Mouse (Mus musculus) hindbrain, embryonic 14.5 days (tissue): ENCODE data around the gene Gm28374. TPM values are rescaled to one million over a fixed set of nuclear protein-coding genes. Genes with fewer than 3 reads are reported as not detected.
"Not testable (repeated sequence)": the region's sequence is repeated elsewhere in the genome, so short reads cannot be mapped to it uniquely, and the experiment has no call there.

Experiments
- ATAC-seq: fragments of 200-750 bp; cut with Nextera tagmentation; 2 replicates; pipeline ENCODE4 v1.8.0; 2017; ENCODE audit warnings: moderate number of reproducible peaks, mild to moderate bottlenecking, moderate TSS enrichment, moderate library complexity; ENCODE audit not compliant: low FRiP score
- DNase-seq: peaks from one replicate; pipeline ENCODE4 v3.0.0-alpha.2; 2015; ENCODE audit warnings: low spot score
- H3K27ac ChIP-seq: fragments of 300-500 bp; sonication (generic); 2 replicates; pipeline ENCODE4 v1.5.1; 2014; ENCODE audit warnings: mild to moderate bottlenecking, moderate library complexity
- H3K27me3 ChIP-seq: fragments of 300-500 bp; sonication (generic); 2 replicates; pipeline ENCODE4 v1.6.1; 2014; ENCODE audit warnings: mild to moderate bottlenecking, low read length, mixed read lengths; ENCODE audit not compliant: control insufficient read depth, insufficient read depth
- H3K36me3 ChIP-seq: fragments of 300-500 bp; sonication (generic); replicated peaks from 2 replicates; pipeline ENCODE4 v1.6.1; 2014; ENCODE audit not compliant: control insufficient read depth, insufficient read depth
- H3K4me1 ChIP-seq: fragments of 300-500 bp; sonication (generic); replicated peaks from 2 replicates; pipeline ENCODE4 v1.6.1; 2014; ENCODE audit warnings: antibody characterized with exemption, low read length, mixed read lengths; ENCODE audit not compliant: control insufficient read depth, insufficient read depth
- H3K4me2 ChIP-seq: fragments of 300-500 bp; sonication (generic); replicated peaks from 2 replicates; pipeline ENCODE4 v1.6.1; 2014; ENCODE audit warnings: mild to moderate bottlenecking, moderate library complexity
- H3K4me3 ChIP-seq: fragments of 300-500 bp; sonication (generic); replicated peaks from 2 replicates; pipeline ENCODE4 v1.5.1; 2014; ENCODE audit warnings: mild to moderate bottlenecking, low read length
- H3K9ac ChIP-seq: fragments of 300-500 bp; sonication (generic); 2 replicates; pipeline ENCODE4 v1.6.1; 2014
- H3K9me3 ChIP-seq: fragments of 300-500 bp; sonication (generic); 2 replicates; pipeline ENCODE4 v1.6.1; 2016; ENCODE audit warnings: low read length; ENCODE audit not compliant: control insufficient read depth
- WGBS: fragments of 180-500 bp; shearing (Covaris S2); extraction: QIAGEN DNeasy Blood & Tissue Kit; methylation state at CpG from one replicate; pipeline ENCODE4 v1.1.7; 2014; 5-methylcytosine and 5-hydroxymethylcytosine counted together
- polyA plus RNA-seq: library from polyadenylated mRNA; unstranded; fragments of >200 nt; fragmentation: Nextera tagmentation; extraction: Ambion mirVana; gene quantifications from 2 replicates; pipeline ENCODE4 v1.2.1, GENCODE M21; 2014

Gm28374 gene
- polyA plus RNA-seq, 1 experiment from 2014 or later, result 1.2 TPM

DNA sequence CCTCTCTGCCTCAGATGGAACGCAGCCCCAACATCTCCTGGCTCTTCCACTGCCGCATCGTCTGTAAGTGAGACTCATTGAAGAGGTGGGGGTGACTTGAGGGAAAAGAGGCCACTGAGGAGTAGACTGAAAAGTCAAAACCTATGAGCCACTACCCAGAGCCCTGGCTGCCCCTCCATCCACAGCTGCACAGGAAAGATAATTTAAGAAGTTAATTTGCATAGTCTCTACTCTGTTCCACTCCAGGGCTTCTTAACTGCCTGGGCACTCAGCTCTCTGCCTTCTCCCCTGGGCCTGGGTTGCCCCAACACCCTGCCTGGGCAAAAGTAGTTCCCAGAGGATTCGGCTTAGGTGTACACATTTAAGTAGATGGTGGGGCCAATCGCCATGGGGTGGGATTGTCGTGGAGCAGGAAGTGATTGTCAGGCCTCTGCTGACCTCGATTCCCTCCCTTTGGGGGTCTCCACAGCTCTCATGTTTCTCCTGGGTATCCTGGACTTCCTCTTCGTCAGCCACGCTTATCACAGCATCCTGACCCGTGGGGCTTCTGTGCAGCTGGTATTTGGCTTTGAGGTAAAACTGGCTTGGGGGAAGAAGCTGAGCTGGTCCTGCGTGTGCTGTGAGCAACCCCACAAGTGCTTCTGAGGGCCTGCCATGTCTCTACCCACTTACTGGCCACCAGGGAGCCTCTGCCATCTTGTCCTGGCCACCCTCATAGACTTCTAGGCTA, 33.2 kb downstream of the Gm28374 start:
- 94% methylated on average over 11 of the region's 11 CpGs for WGBS
- Histone ChIP-seq H3K4me2 (no peak overlapping the region), H3K4me3 (no peak overlapping the region), H3K27ac (no peak overlapping the region), H3K9me3 (no peaks in the 10 kb centered on the region), H3K27me3 (no peaks in the 10 kb centered on the region), H3K9ac (no peak overlapping the region), H3K4me1 (peaks cover 21% of the 10 kb centered on the region), H3K36me3 (peaks cover 60% of the 10 kb centered on the region)
- DNase-seq (no peak), ATAC-seq (no peak)

DNA sequence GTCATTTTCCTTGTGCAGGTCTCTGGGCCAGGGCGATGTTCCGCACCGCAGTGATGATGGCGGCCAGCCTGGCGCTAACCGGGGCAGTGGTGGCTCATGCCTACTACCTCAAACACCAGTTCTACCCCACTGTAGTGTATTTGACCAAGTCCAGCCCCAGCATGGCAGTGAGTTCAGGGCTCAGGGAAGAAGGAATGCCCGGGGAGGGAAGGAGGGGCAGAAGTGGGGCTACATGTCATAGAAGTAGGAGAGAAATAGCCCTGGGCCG, 34.2 kb downstream of the Gm28374 start:
- H3K4me2 ChIP-seq, result peak overlapping the region; percentile 98
- 81% methylated on average over 8 of the region's 8 CpGs for WGBS
- H3K27me3 ChIP-seq, result no peaks in the 10 kb centered on the region
- peaks cover 21% of the 10 kb centered on the region for H3K4me1 ChIP-seq
- no peak overlapping the region for H3K27ac ChIP-seq
- H3K9me3 ChIP-seq, result no peaks in the 10 kb centered on the region
- peak overlapping the region; percentile 98 for H3K4me3 ChIP-seq
- ATAC-seq (no peak), DNase-seq (no peak)
- H3K36me3 ChIP-seq, result peaks cover 50% of the 10 kb centered on the region
- peak overlapping the region; percentile 85 for H3K9ac ChIP-seq

DNA sequence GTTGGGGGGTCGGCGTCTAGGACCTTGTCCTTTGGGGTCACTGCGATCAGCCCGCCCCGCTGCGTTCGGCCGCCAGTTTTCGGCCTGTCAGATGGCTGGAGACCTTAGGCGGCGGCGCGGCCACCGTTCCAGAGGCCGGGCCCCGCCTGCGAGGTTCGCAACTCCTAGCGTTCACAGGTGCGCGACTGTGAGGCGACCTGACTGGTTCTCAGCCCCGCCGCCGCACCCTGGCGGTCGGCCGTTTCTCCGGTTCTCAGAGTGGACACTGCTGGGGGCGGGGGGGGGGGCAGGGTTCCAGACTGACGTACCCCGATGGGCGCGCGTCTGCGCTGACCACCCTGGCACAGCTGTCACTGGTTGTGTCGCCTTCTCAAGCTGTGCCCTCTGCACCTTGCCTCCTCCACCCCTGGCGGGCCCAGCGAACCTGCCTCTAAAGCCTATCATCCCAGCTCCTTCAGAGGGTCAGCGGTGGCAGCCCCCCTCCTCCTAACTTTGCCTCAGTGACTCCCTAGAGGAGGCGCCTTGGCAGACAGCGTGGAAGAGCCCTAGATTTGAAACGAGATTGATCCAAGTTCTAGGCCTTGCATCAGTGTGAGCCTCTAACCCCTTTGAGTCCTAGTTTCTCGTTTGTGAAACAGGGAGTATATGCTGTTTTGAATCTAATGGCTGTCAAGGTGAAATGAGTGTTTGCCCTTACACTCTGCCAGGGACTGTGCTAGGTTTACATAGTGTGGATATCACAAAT, 34.7 kb downstream of the Gm28374 start:
- H3K27me3 ChIP-seq, result no peaks in the 10 kb centered on the region
- peaks cover 21% of the 10 kb centered on the region for H3K4me1 ChIP-seq
- peak overlapping the region; percentile 98 for H3K4me3 ChIP-seq
- no peaks in the 10 kb centered on the region for H3K9me3 ChIP-seq
- 2% methylated on average over 44 of the region's 44 CpGs for WGBS
- H3K9ac ChIP-seq, result peak overlapping the region; percentile 85
- H3K4me2 ChIP-seq, result peak overlapping the region; percentile 98
- H3K27ac ChIP-seq, result peak overlapping the region; percentile 99
- peaks cover 45% of the 10 kb centered on the region for H3K36me3 ChIP-seq
- DNase-seq (no peak), ATAC-seq (peak; percentile 6)

- DNase-seq (peak; percentile 95), ATAC-seq (peak; percentile 93)
- Histone ChIP-seq H3K27ac (peak within 1 kb of the TSS; percentile 99), H3K4me2 (peak within 1 kb of the TSS; percentile 98), H3K4me1 (peaks cover 21% of the 10 kb centered on the region), H3K9ac (peak within 1 kb of the TSS; percentile 85), H3K27me3 (no peaks in the 10 kb centered on the region), H3K9me3 (no peaks in the 10 kb centered on the region), H3K36me3 (peaks cover 37% of the 10 kb centered on the region), H3K4me3 (peak within 1 kb of the TSS; percentile 98)
- under 1% methylated on average over 65 of the region's 65 CpGs for WGBS
Observed at GRCm38 (mm10) chr19:6046294-6047153, 35.5 kb downstream of the Gm28374 start, which contains the start of gene Syvn1. Gene Syvn1 (plus strand): TSS chr19:6046576.

- whole genome bisulfite sequencing, result 22% methylated on average over 20 of the region's 20 CpGs
- Histone ChIP-seq H3K4me1 (peaks cover 21% of the 10 kb centered on the region), H3K27me3 (no peaks in the 10 kb centered on the region), H3K4me2 (peak overlapping the region; percentile 98), H3K27ac (peak overlapping the region; percentile 99), H3K4me3 (peak overlapping the region; percentile 98), H3K36me3 (peaks cover 28% of the 10 kb centered on the region), H3K9ac (peak overlapping the region; percentile 85), H3K9me3 (no peaks in the 10 kb centered on the region)
- DNase-seq (no peak), ATAC-seq (peak; percentile 31)
Observed at GRCm38 (mm10) chr19:6045366-6046293, 36.4 kb downstream of the Gm28374 start.

GRCm38 (mm10) chr19:6044102-6044501, 38.0 kb downstream of the Gm28374 start:
- peak; percentile 62 for DNase-seq
- 67% methylated on average over 4 of the region's 4 CpGs for WGBS
- not testable (repeated sequence) for H3K4me3 ChIP-seq, H3K27ac ChIP-seq, H3K4me2 ChIP-seq, ATAC-seq, H3K9ac ChIP-seq, H3K9me3 ChIP-seq, H3K27me3 ChIP-seq
- Histone ChIP-seq H3K36me3 (peaks cover 12% of the 10 kb centered on the region), H3K4me1 (peaks cover 21% of the 10 kb centered on the region)

GRCm38 (mm10) chr19:6042293-6042692, 39.8 kb downstream of the Gm28374 start:
- no peak for DNase-seq
- WGBS, result 76% methylated on average over 9 of the region's 9 CpGs
- no peaks in the 10 kb centered on the region for H3K36me3 ChIP-seq
- no peak for ATAC-seq
- peak overlapping the region; percentile 24; the same call in 1 of the 2 replicates for H3K9ac ChIP-seq
- peaks cover 10% of the 10 kb centered on the region for H3K4me1 ChIP-seq
- no peaks in the 10 kb centered on the region for H3K27me3 ChIP-seq
- H3K27ac ChIP-seq, result no peak overlapping the region
- no peaks in the 10 kb centered on the region for H3K9me3 ChIP-seq
- no peak overlapping the region for H3K4me3 ChIP-seq
- no peak overlapping the region for H3K4me2 ChIP-seq

DNA sequence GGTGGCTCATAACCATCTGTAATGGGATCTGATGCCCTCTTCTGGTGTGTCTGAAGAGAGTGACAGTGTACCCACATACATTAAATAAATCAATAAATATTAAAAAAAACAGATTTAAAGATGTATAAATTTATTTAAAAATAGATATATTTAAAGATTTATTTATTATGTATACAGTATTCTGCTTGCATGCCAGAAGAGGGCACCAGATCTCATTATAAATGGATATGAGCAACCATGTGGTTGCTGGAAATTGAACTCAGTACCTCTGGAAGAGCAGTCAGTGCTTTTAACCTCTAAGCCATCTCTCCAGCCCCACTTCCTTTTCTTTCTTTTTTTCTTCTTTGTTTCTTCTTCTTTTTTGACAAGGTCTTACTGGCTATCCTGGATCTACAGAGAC, 42.1 kb downstream of the Gm28374 start:
- Histone ChIP-seq H3K36me3 (no peaks in the 10 kb centered on the region), H3K9me3 (no peaks in the 10 kb centered on the region), H3K4me3 (no peak overlapping the region), H3K27me3 (no peaks in the 10 kb centered on the region), H3K9ac (no peak overlapping the region), H3K4me2 (no peak overlapping the region), H3K4me1 (peaks cover 2% of the 10 kb centered on the region), H3K27ac (no peak overlapping the region)
- no peak for ATAC-seq
- DNase-seq, result no peak
